Mouse (Mus musculus) central nervous system, embryonic 11.5 days (tissue): Measurements from ENCODE around the gene 4933434E20Rik. TPM values are rescaled to one million over a fixed set of nuclear protein-coding genes. Genes with fewer than 3 reads are reported as not detected.

Source experiments
- polyA plus RNA-seq: library from polyadenylated mRNA; depleted of rRNA; stranded (reverse); fragments of >200 nt; gene quantifications from 2 replicates; pipeline ENCODE4 v1.2.3, GENCODE M21; 2012; rRNA removed

4933434E20Rik gene
- 91.0 and 120 TPM in 2 replicates for polyA plus RNA-seq

GRCm38 (mm10) chr3:90051441-90052350 lies at the start of gene 4933434E20Rik:
4933434E20Rik (plus strand) TSS chr3:90051636.

GRCm38 (mm10) chr3:90052351-90053241 lies 1.2 kb downstream of the 4933434E20Rik start, which contains the start of gene Ubap2l:
Ubap2l (minus strand) TSS chr3:90052628.

GRCm38 (mm10) chr3:90072294-90072693 lies 20.9 kb downstream of the 4933434E20Rik start, which contains the start of gene Tpm3:
Tpm3 (plus strand) TSS chr3:90072649.

GRCm38 (mm10) chr3:90103938-90104337 lies 52.5 kb downstream of the 4933434E20Rik start, which contains the start of gene Nup210l:
Nup210l (plus strand) TSS chr3:90104132.

Other genes starting within 250 kb of the 4933434E20Rik start
- 1.4 and 2.4 TPM in 2 replicates for gene She, start 220.3 kb upstream of the 4933434E20Rik start, polyA plus RNA-seq
- 0.35 and 0.68 TPM in 2 replicates for gene Il6ra, start 138.4 kb upstream of the 4933434E20Rik start, polyA plus RNA-seq
- 38.5 and 58.0 TPM in 2 replicates for gene Atp8b2, start 88.1 kb upstream of the 4933434E20Rik start, polyA plus RNA-seq
- 146 and 396 TPM in 2 replicates for gene Hax1, start 52.9 kb upstream of the 4933434E20Rik start, polyA plus RNA-seq
- 111 and 173 TPM in 2 replicates for gene Ubap2l, start 992 bp downstream of the 4933434E20Rik start, polyA plus RNA-seq
- gene Tpm3, start 21.0 kb downstream of the 4933434E20Rik start, polyA plus RNA-seq: 273 and 485 TPM in 2 replicates
- gene Nup210l, start 52.5 kb downstream of the 4933434E20Rik start, polyA plus RNA-seq: 2.3 and 3.0 TPM in 2 replicates
- 1,490 and 2,994 TPM in 2 replicates for gene Rps27, start 162.0 kb downstream of the 4933434E20Rik start, polyA plus RNA-seq
- 30.1 and 40.6 TPM in 2 replicates for gene Rab13, start 162.1 kb downstream of the 4933434E20Rik start, polyA plus RNA-seq
- gene Jtb, start 180.0 kb downstream of the 4933434E20Rik start, polyA plus RNA-seq: 55.7 and 58.3 TPM in 2 replicates
- gene Creb3l4, start 191.9 kb downstream of the 4933434E20Rik start, polyA plus RNA-seq: 2.4 and 3.6 TPM in 2 replicates
- gene Slc39a1, start 196.5 kb downstream of the 4933434E20Rik start, polyA plus RNA-seq: 27.3 and 38.8 TPM in 2 replicates
- gene Crtc2, start 202.5 kb downstream of the 4933434E20Rik start, polyA plus RNA-seq: 37.2 and 54.6 TPM in 2 replicates
- 17.1 and 20.7 TPM in 2 replicates for gene Dennd4b, start 213.5 kb downstream of the 4933434E20Rik start, polyA plus RNA-seq
- gene Gatad2b, start 241.5 kb downstream of the 4933434E20Rik start, polyA plus RNA-seq: 22.4 and 37.6 TPM in 2 replicates